Mouse (Mus musculus) embryonic facial prominence, embryonic 14.5 days (tissue): ENCODE results near the gene Trmt1. TPM values are rescaled to one million over a fixed set of nuclear protein-coding genes. Genes with fewer than 3 reads are reported as not detected.

Experiments used
- ATAC-seq: fragments of 200-750 bp; cut with Nextera tagmentation; 2 replicates; pipeline ENCODE4 v1.8.0; 2017; ENCODE audit warnings: low read depth, moderate number of reproducible peaks, moderate TSS enrichment
- DNase-seq: peaks from one replicate; pipeline ENCODE4 v3.0.0-alpha.2; 2015; ENCODE audit warnings: low spot score
- H3K27ac ChIP-seq: fragments of 300-500 bp; sonication (generic); replicated peaks from 2 replicates; pipeline ENCODE4 v1.5.1; 2014; ENCODE audit warnings: low read depth, mild to moderate bottlenecking, low read length, moderate library complexity
- H3K27me3 ChIP-seq: fragments of 300-500 bp; sonication (generic); replicated peaks from 2 replicates; pipeline ENCODE4 v1.6.1; 2014; ENCODE audit warnings: low read length; ENCODE audit not compliant: control insufficient read depth, insufficient read depth
- H3K36me3 ChIP-seq: fragments of 300-500 bp; sonication (generic); 2 replicates; pipeline ENCODE4 v1.6.1; 2014; ENCODE audit warnings: low read length, mixed read lengths; ENCODE audit not compliant: control insufficient read depth, insufficient read depth
- H3K4me1 ChIP-seq: fragments of 300-500 bp; sonication (generic); 2 replicates; pipeline ENCODE4 v1.6.1; 2014; ENCODE audit warnings: antibody characterized with exemption, low read length; ENCODE audit not compliant: control insufficient read depth, insufficient read depth
- H3K4me2 ChIP-seq: fragments of 300-500 bp; sonication (generic); 2 replicates; pipeline ENCODE4 v1.6.1; 2014; ENCODE audit warnings: low read depth, mild to moderate bottlenecking, low read length, moderate library complexity, mixed read lengths
- H3K4me3 ChIP-seq: fragments of 300-500 bp; sonication (generic); 2 replicates; pipeline ENCODE4 v1.5.1; 2014; ENCODE audit warnings: low read depth, mild to moderate bottlenecking, low read length
- H3K9ac ChIP-seq: fragments of 300-500 bp; sonication (generic); 2 replicates; pipeline ENCODE4 v1.6.1; 2014; ENCODE audit warnings: low read depth, mild to moderate bottlenecking, low read length, moderate library complexity, mixed read lengths
- H3K9me3 ChIP-seq: fragments of 300-500 bp; sonication (generic); 2 replicates; pipeline ENCODE4 v1.6.1; 2016; ENCODE audit warnings: low read length; ENCODE audit not compliant: control insufficient read depth
- WGBS: fragments of 180-500 bp; shearing (Covaris S2); extraction: QIAGEN DNeasy Blood & Tissue Kit; methylation state at CpG from one replicate; pipeline ENCODE4 v1.1.7; 2014; 5-methylcytosine and 5-hydroxymethylcytosine counted together
- polyA plus RNA-seq: library from polyadenylated mRNA; unstranded; fragments of >200 nt; fragmentation: Nextera tagmentation; extraction: Ambion mirVana; gene quantifications from 2 replicates; pipeline ENCODE4 v1.2.1, GENCODE M21; 2014

Trmt1 gene
- polyA plus RNA-seq, 1 experiment from 2014 or later: 55.8 TPM

- no peak overlapping the region for H3K9ac ChIP-seq
- no peak for ATAC-seq
- H3K4me2 ChIP-seq: no peak overlapping the region
- H3K36me3 ChIP-seq: no peaks in the 10 kb centered on the region
- 58% methylated on average over 5 of the region's 5 CpGs for WGBS
- no peak overlapping the region for H3K27ac ChIP-seq
- no peaks in the 10 kb centered on the region for H3K27me3 ChIP-seq
- H3K9me3 ChIP-seq: no peaks in the 10 kb centered on the region
- peaks cover 11% of the 10 kb centered on the region for H3K4me1 ChIP-seq
- H3K4me3 ChIP-seq: no peak overlapping the region
- no peak for DNase-seq
Observed at GRCm38 (mm10) chr8:84643019-84643418, 43.1 kb upstream of the Trmt1 start.

DNA sequence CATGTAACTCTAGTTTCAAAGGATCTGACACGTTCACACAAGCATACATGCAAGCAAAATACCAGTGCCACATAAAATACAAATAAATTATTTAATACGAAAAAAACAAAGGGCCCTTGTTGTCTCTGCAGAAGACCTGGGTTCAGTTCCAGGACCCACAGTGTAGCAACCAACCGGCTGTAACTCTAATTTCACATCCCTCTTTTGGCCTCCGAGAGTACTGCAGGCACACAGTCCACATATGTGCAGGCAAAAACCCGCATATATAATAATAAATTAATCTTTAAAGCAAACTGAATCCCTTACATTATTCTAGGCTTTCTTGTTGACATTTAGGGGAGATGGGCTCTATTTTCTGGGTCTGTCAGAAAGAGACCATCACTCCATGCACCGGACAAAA, 39.3 kb upstream of the Trmt1 start:
- DNase-seq: no peak
- H3K36me3 ChIP-seq: no peaks in the 10 kb centered on the region
- 45% methylated on average over 6 of the region's 6 CpGs for WGBS
- H3K27ac ChIP-seq: no peak overlapping the region
- H3K4me1 ChIP-seq: peaks cover 7% of the 10 kb centered on the region
- H3K27me3 ChIP-seq: no peaks in the 10 kb centered on the region
- no peak overlapping the region for H3K4me3 ChIP-seq
- no peaks in the 10 kb centered on the region for H3K9me3 ChIP-seq
- no peak overlapping the region for H3K9ac ChIP-seq
- no peak for ATAC-seq
- peak overlapping the region; percentile 35; the same call in 1 of the 2 replicates for H3K4me2 ChIP-seq

- WGBS: 4% methylated on average over 14 of the region's 14 CpGs
- Histone ChIP-seq H3K9ac (no peak overlapping the region), H3K36me3 (no peaks in the 10 kb centered on the region), H3K27ac (no peak overlapping the region), H3K4me3 (0 out of 2 replicates have a peak overlapping the region, but pooled peaks have one; percentile 1), H3K4me2 (peak overlapping the region; percentile 35), H3K4me1 (peaks cover 7% of the 10 kb centered on the region), H3K9me3 (no peaks in the 10 kb centered on the region), H3K27me3 (no peaks in the 10 kb centered on the region)
- DNase-seq (peak; percentile 58), ATAC-seq (peak; percentile 41)
Observed at GRCm38 (mm10) chr8:84647461-84647901, 38.6 kb upstream of the Trmt1 start.

DNA sequence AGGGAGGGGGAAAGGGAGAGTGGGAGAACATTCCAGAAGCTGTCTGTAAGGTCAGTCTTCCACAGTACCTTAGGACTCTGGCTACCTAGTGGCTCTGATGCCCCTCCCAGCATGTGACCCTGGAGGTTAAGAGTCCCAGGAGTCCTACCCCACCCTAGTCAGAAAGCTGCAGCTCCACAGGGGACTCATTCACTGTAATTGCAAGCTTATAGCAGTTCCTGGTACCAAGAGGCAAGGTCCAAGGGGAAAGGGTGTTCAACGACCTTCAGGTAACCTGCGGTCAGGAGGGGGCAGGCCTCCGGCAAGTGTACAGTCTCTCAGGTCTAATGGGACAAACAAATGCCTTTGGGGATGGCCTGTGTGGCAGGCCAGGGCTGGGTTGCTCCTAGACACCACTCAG, 35.9 kb upstream of the Trmt1 start:
- Histone ChIP-seq H3K4me3 (no peak overlapping the region), H3K9ac (no peak overlapping the region)

DNA sequence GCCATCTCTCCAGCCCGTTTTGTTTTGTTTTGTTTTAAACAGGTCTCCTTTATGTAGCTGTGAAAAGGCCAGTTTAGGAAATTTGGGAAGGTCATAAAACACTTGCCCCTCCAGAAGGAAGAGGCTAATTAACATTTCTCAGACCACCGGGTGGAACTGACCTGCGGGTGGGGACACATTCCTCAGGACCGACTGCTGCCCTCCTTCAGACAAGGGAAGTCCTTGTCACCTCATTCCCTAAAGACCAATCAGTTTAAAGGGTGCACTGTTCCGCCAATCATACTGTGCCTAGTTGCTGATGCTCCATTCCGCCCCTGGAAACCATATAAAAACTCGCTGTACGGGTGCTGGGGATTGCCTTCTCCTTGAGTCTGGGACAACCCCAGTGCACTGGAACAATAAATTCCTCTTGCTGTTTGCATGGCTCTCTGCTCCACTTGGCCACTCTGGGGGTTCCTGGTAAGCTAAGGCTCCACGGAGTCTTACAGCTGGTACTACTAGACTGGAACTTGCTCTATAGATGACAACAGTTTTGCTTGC, 32.9 kb upstream of the Trmt1 start:
- Histone ChIP-seq H3K36me3 (no peaks in the 10 kb centered on the region), H3K27me3 (no peaks in the 10 kb centered on the region), H3K4me2 (no peak overlapping the region), H3K27ac (no peak overlapping the region), H3K4me3 (no peak overlapping the region), H3K9me3 (no peaks in the 10 kb centered on the region), H3K4me1 (peaks cover 34% of the 10 kb centered on the region), H3K9ac (no peak overlapping the region)
- ATAC-seq (no peak), DNase-seq (no peak)
- WGBS: 49% methylated on average over 9 of the region's 9 CpGs

More for the DNA sequence above, 35.9 kb upstream of the Trmt1 start:
- no peak overlapping the region; the same call in 1 of the 2 replicates for H3K27ac ChIP-seq
- H3K36me3 ChIP-seq: no peaks in the 10 kb centered on the region
- WGBS: 44% methylated on average over 3 of the region's 3 CpGs
- ATAC-seq (no peak), DNase-seq (no peak)
- no peak overlapping the region for H3K4me2 ChIP-seq
- no peaks in the 10 kb centered on the region for H3K9me3 ChIP-seq
- peaks cover 14% of the 10 kb centered on the region for H3K4me1 ChIP-seq
- H3K27me3 ChIP-seq: no peaks in the 10 kb centered on the region

DNA sequence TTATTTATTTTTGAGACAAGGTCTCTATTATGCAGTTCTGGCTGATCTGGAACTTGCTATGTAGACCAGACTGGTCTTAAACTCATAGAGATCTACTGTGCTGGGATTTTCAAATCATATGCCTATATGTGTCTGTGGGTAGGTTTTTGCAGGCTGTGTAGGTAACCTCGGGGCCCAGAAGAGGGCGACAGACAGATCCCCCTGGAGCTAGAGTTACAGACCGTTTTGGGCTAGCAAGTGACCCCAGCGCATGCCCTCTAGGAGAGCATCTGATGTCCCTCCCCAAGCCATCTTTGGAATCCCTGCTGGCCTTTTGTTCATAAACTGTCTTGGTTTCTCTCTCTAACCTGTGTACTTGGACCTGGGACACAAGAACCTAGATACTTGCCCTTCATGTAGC, 31.5 kb upstream of the Trmt1 start:
- H3K4me3 ChIP-seq: no peak overlapping the region
- no peak for DNase-seq
- H3K27ac ChIP-seq: peak overlapping the region; percentile 97
- ATAC-seq: no peak
- H3K9me3 ChIP-seq: no peaks in the 10 kb centered on the region
- H3K4me1 ChIP-seq: peaks cover 35% of the 10 kb centered on the region
- peak overlapping the region; percentile 77; the same call in 1 of the 2 replicates for H3K4me2 ChIP-seq
- WGBS: 25% methylated on average over 4 of the region's 4 CpGs
- no peak overlapping the region for H3K9ac ChIP-seq
- H3K27me3 ChIP-seq: no peaks in the 10 kb centered on the region
- no peaks in the 10 kb centered on the region for H3K36me3 ChIP-seq

DNA sequence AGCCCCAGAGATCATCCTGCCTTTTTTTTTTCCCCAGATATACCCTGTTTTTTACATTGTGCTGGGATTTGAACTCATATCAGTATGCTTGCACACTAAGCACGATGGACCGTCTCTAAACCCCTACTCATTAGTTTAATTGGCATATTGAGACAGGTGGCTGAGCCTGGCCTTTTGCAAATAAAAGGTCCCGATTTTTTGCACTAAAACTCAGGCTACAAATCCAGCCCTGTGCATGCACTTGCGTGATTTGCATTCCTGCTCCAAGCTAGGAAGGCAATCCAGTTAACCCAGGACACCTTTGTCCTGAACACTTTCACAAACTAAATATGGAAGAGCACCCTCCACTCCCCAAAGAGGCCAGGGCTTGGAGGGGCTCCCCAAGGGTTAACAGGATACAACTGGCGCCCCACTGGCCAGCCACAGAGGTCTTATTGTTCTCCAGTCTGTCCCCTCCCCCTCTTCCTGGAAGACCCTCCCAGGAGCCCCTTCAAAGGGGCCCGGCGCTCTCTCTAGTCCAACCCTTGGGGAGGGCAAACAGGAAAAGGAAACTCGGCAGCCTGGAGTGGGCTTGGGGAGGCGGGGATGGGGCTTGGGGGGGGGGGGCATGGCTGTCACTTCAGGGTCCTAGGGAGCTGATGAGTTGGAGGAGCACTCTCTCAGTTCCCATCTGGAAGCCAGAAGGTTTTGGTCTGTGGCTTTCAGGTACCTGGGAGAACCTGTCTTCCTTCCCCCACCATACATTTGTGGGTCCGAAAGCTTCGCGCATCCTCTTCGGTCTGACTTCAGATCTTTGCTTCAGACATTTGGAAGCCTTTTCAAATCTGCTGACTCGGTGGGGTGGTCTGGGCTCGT, 30.5 kb upstream of the Trmt1 start:
- Histone ChIP-seq H3K27me3 (no peaks in the 10 kb centered on the region), H3K9ac (peak overlapping the region; percentile 72), H3K4me1 (peaks cover 45% of the 10 kb centered on the region), H3K4me2 (peak overlapping the region; percentile 77), H3K4me3 (peak overlapping the region; percentile 39), H3K27ac (peak overlapping the region; percentile 97), H3K36me3 (no peaks in the 10 kb centered on the region), H3K9me3 (no peaks in the 10 kb centered on the region)
- peak; percentile 60 for ATAC-seq
- under 1% methylated on average over 14 of the region's 15 CpGs for WGBS
- DNase-seq: peak; percentile 93

DNA sequence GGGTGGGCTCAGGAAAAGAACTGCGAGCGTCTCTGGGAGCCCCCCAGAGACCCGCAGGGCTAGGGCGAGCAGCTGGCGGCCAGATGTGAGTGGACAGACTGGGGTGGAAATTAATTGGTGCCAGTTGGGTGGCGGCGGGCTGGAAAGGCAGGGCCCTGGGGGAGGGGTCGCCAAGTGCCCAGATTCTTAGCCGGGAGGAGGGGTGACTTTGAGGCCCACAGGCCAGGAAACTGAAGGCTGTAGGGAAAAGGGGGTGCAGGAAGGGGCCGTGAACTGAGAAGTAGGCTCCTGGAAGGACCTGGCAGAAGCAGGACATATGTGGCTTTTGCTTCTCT, 29.9 kb upstream of the Trmt1 start:
- WGBS: 2% methylated on average over 10 of the region's 10 CpGs
- H3K9me3 ChIP-seq: no peaks in the 10 kb centered on the region
- H3K27ac ChIP-seq: peak overlapping the region; percentile 97
- H3K36me3 ChIP-seq: no peaks in the 10 kb centered on the region
- DNase-seq: peak; percentile 75
- H3K9ac ChIP-seq: peak overlapping the region; percentile 72
- H3K4me1 ChIP-seq: peaks cover 51% of the 10 kb centered on the region
- peak overlapping the region; percentile 39 for H3K4me3 ChIP-seq
- no peaks in the 10 kb centered on the region for H3K27me3 ChIP-seq
- peak; percentile 20 for ATAC-seq
- peak overlapping the region; percentile 77 for H3K4me2 ChIP-seq
